Mouse (Mus musculus) midbrain, embryonic 16.5 days (tissue): ENCODE measurements around the gene Prnd. TPM values are rescaled to one million over a fixed set of nuclear protein-coding genes. Genes with fewer than 3 reads are reported as not detected.

Source experiments
- ATAC-seq: fragments of 200-750 bp; cut with Nextera tagmentation; 2 replicates; pipeline ENCODE4 v1.8.0; 2017; ENCODE audit warnings: moderate TSS enrichment
- H3K27ac ChIP-seq: fragments of 300-500 bp; sonication (generic); 2 replicates; pipeline ENCODE4 v1.5.1; 2014; ENCODE audit warnings: mild to moderate bottlenecking, low read length, mixed read lengths
- H3K27me3 ChIP-seq: fragments of 300-500 bp; sonication (generic); 2 replicates; pipeline ENCODE4 v1.6.1; 2014; ENCODE audit warnings: low read depth, low read length, mixed read lengths; ENCODE audit not compliant: control insufficient read depth, insufficient read depth
- H3K36me3 ChIP-seq: fragments of 300-500 bp; sonication (generic); 2 replicates; pipeline ENCODE4 v1.6.1; 2014; ENCODE audit warnings: mild to moderate bottlenecking, low read length, moderate library complexity, mixed read lengths; ENCODE audit not compliant: control insufficient read depth, insufficient read depth
- H3K4me1 ChIP-seq: fragments of 300-500 bp; sonication (generic); 2 replicates; pipeline ENCODE4 v1.6.1; 2014; ENCODE audit warnings: mild to moderate bottlenecking, low read length, mixed read lengths; ENCODE audit not compliant: control insufficient read depth, insufficient read depth
- H3K4me2 ChIP-seq: fragments of 300-500 bp; sonication (generic); 2 replicates; pipeline ENCODE4 v1.6.1; 2014; ENCODE audit warnings: mild to moderate bottlenecking, low read length, mixed read lengths
- H3K4me3 ChIP-seq: fragments of 300-500 bp; sonication (generic); 2 replicates; pipeline ENCODE4 v1.5.1; 2014; ENCODE audit warnings: low read depth, mild to moderate bottlenecking, low read length, moderate library complexity, mixed read lengths
- H3K9ac ChIP-seq: fragments of 300-500 bp; sonication (generic); 2 replicates; pipeline ENCODE4 v1.6.1; 2014; ENCODE audit warnings: low read depth, low read length, mixed read lengths
- H3K9me3 ChIP-seq: fragments of 300-500 bp; sonication (generic); replicated peaks from 2 replicates; pipeline ENCODE4 v1.6.1; 2014; ENCODE audit warnings: mild to moderate bottlenecking, low read length, mixed read lengths; ENCODE audit not compliant: control insufficient read depth, poor library complexity, severe bottlenecking
- WGBS: fragments of 180-500 bp; shearing (Covaris S2); extraction: QIAGEN DNeasy Blood & Tissue Kit; methylation state at CpG from one replicate; pipeline ENCODE4 v1.1.7; 2014; 5-methylcytosine and 5-hydroxymethylcytosine counted together
- polyA plus RNA-seq: library from polyadenylated mRNA; unstranded; fragments of >200 nt; fragmentation: Nextera tagmentation; extraction: Ambion mirVana; gene quantifications from 2 replicates; pipeline ENCODE4 v1.2.1, GENCODE M21; 2015

The Prnd gene
- polyA plus RNA-seq, 1 experiment from 2014 or later, result 8.0 TPM

- Histone ChIP-seq H3K9ac (no peak overlapping the region), H3K9me3 (no peaks in the 10 kb centered on the region), H3K27me3 (no peaks in the 10 kb centered on the region), H3K36me3 (peaks cover 13% of the 10 kb centered on the region), H3K27ac (no peak overlapping the region), H3K4me2 (no peak overlapping the region), H3K4me1 (peaks cover 11% of the 10 kb centered on the region; the same call in 1 of the 2 replicates), H3K4me3 (no peak overlapping the region)
- ATAC-seq, result no peak
- WGBS, result 100% methylated on average over 2 of the region's 2 CpGs
Observed at GRCm38 (mm10) chr2:131934243-131934642, 16.4 kb upstream of the Prnd start.

GRCm38 (mm10) chr2:131935390-131936105 lies 15.1 kb upstream of the Prnd start:
- 89% methylated on average over 10 of the region's 10 CpGs for WGBS
- H3K27me3 ChIP-seq, result no peaks in the 10 kb centered on the region

GRCm38 (mm10) chr2:131936410-131936809 lies 14.3 kb upstream of the Prnd start:
- H3K36me3 ChIP-seq, result peaks cover 13% of the 10 kb centered on the region
- H3K4me1 ChIP-seq, result peaks cover 11% of the 10 kb centered on the region; the same call in 1 of the 2 replicates
- WGBS, result 96% methylated on average over 10 of the region's 10 CpGs
- H3K9ac ChIP-seq, result no peak overlapping the region
- H3K27ac ChIP-seq, result no peak overlapping the region
- H3K4me2 ChIP-seq, result no peak overlapping the region
- ATAC-seq, result no peak
- H3K4me3 ChIP-seq, result no peak overlapping the region
- no peaks in the 10 kb centered on the region for H3K27me3 ChIP-seq
- H3K9me3 ChIP-seq, result no peaks in the 10 kb centered on the region

More at GRCm38 (mm10) chr2:131935390-131936105, 15.1 kb upstream of the Prnd start:
- peaks cover 11% of the 10 kb centered on the region; the same call in 1 of the 2 replicates for H3K4me1 ChIP-seq
- no peak for ATAC-seq
- H3K36me3 ChIP-seq, result peaks cover 13% of the 10 kb centered on the region
- H3K4me3 ChIP-seq, result no peak overlapping the region
- H3K9ac ChIP-seq, result no peak overlapping the region
- no peak overlapping the region for H3K27ac ChIP-seq
- no peak overlapping the region for H3K4me2 ChIP-seq
- no peaks in the 10 kb centered on the region for H3K9me3 ChIP-seq

- peaks cover 13% of the 10 kb centered on the region for H3K36me3 ChIP-seq
- no peaks in the 10 kb centered on the region for H3K9me3 ChIP-seq
- ATAC-seq, result peak; percentile 56; the same call in 1 of the 2 replicates
- H3K27ac ChIP-seq, result no peak overlapping the region
- whole genome bisulfite sequencing, result 42% methylated on average over 8 of the region's 8 CpGs
- H3K4me3 ChIP-seq, result no peak overlapping the region
- H3K4me2 ChIP-seq, result no peak overlapping the region
- H3K27me3 ChIP-seq, result no peaks in the 10 kb centered on the region
- H3K4me1 ChIP-seq, result no peaks in the 10 kb centered on the region
- H3K9ac ChIP-seq, result no peak overlapping the region
Observed at GRCm38 (mm10) chr2:131939404-131940111, 11.1 kb upstream of the Prnd start.

GRCm38 (mm10) chr2:131940506-131940905 lies 10.2 kb upstream of the Prnd start:
- no peak overlapping the region for H3K4me2 ChIP-seq
- no peaks in the 10 kb centered on the region for H3K9me3 ChIP-seq
- WGBS, result 88% methylated on average over 3 of the region's 3 CpGs
- no peaks in the 10 kb centered on the region for H3K4me1 ChIP-seq
- H3K4me3 ChIP-seq, result no peak overlapping the region
- no peak overlapping the region for H3K27ac ChIP-seq
- no peak overlapping the region for H3K9ac ChIP-seq
- no peaks in the 10 kb centered on the region for H3K27me3 ChIP-seq
- H3K36me3 ChIP-seq, result peaks cover 13% of the 10 kb centered on the region
- no peak for ATAC-seq

- H3K27ac ChIP-seq, result no peak overlapping the region
- no peaks in the 10 kb centered on the region for H3K9me3 ChIP-seq
- ATAC-seq, result no peak
- 85% methylated on average over 6 of the region's 6 CpGs for WGBS
- no peak overlapping the region for H3K4me3 ChIP-seq
- H3K36me3 ChIP-seq, result peaks cover 10% of the 10 kb centered on the region
- H3K4me1 ChIP-seq, result no peaks in the 10 kb centered on the region
- no peaks in the 10 kb centered on the region for H3K27me3 ChIP-seq
- no peak overlapping the region for H3K4me2 ChIP-seq
- no peak overlapping the region for H3K9ac ChIP-seq
Observed at GRCm38 (mm10) chr2:131941501-131941900, 9.2 kb upstream of the Prnd start.

- Histone ChIP-seq H3K4me3 (no peak overlapping the region), H3K9ac (no peak overlapping the region), H3K27ac (no peak overlapping the region), H3K36me3 (no peaks in the 10 kb centered on the region), H3K9me3 (no peaks in the 10 kb centered on the region), H3K27me3 (no peaks in the 10 kb centered on the region), H3K4me1 (no peaks in the 10 kb centered on the region), H3K4me2 (no peak overlapping the region)
- no peak for ATAC-seq
- WGBS, result 33% methylated on average over 1 of the region's 1 CpGs
Observed at GRCm38 (mm10) chr2:131944370-131944769, 6.3 kb upstream of the Prnd start.

GRCm38 (mm10) chr2:131945225-131945624 lies 5.4 kb upstream of the Prnd start:
- H3K27me3 ChIP-seq, result no peaks in the 10 kb centered on the region
- no peaks in the 10 kb centered on the region for H3K36me3 ChIP-seq
- no peaks in the 10 kb centered on the region for H3K4me1 ChIP-seq
- H3K27ac ChIP-seq, result no peak overlapping the region
- WGBS, result 82% methylated on average over 8 of the region's 8 CpGs
- H3K9ac ChIP-seq, result no peak overlapping the region
- H3K4me2 ChIP-seq, result no peak overlapping the region
- no peak overlapping the region for H3K4me3 ChIP-seq
- H3K9me3 ChIP-seq, result no peaks in the 10 kb centered on the region
- ATAC-seq, result no peak

GRCm38 (mm10) chr2:131945765-131946164 lies 4.9 kb upstream of the Prnd start:
- H3K4me2 ChIP-seq, result no peak overlapping the region
- ATAC-seq, result no peak
- WGBS, result 87% methylated on average over 6 of the region's 6 CpGs

More at GRCm38 (mm10) chr2:131945765-131946164, 4.9 kb upstream of the Prnd start:
- Histone ChIP-seq H3K36me3 (no peaks in the 10 kb centered on the region), H3K4me3 (no peak overlapping the region), H3K9me3 (no peaks in the 10 kb centered on the region), H3K9ac (no peak overlapping the region), H3K27ac (no peak overlapping the region), H3K27me3 (no peaks in the 10 kb centered on the region), H3K4me1 (no peaks in the 10 kb centered on the region)
